Mouse (Mus musculus): ENCODE data around the gene Snrpb2. TPM values are rescaled to one million over a fixed set of nuclear protein-coding genes. Genes with fewer than 3 reads are reported as not detected.

Snrpb2 gene
- polyA plus RNA-seq, 1 experiment from 2014 or later: 129 TPM

DNA sequence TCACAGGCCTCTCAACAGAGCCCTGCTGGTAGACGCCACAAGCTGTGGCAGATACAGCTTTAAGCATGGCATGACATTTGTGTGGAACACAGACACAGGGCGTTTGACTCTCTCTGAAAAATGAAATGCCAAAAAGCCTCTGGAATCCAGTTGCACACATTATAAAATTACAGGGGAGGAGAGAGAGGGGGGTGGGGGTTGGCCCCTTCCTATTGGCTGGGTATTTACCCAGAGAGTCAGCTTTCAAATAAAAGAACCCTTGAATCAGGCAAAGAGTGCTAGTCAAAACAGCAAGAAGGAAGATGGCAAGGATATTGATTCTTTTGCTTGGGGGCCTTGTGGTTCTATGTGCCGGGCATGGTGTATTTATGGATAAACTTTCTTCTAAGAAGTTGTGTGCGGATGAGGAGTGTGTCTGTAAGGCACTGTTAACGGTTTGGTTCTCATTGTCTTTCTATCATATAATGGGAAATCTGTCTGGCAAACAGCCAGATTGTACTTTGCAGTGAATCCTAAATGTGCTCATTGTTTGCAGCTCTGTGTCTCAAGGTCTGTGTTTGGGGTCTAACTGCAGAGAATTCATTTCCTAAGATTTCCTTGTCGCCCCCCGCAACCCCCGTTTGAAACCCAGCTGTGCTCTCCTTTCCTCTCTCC lies 15.5 kb downstream of the Snrpb2 start, which contains the start of gene Otor:
TSS of gene Otor (plus strand) at position 276 of the 654 bp plus-strand sequence.
- Histone ChIP-seq H3K4me2 (ENCODE audit: low read depth, low read length, severe bottlenecking) (no peak within 1 kb of the TSS), H3K4me1 (replicated peaks; ENCODE audit: control insufficient read depth, insufficient read depth, low read length) (no peaks in the 10 kb centered on the region), H3K27ac (ENCODE audit: low read depth, low read length) (no peak within 1 kb of the TSS), H3K9me3 (ENCODE audit: control insufficient read depth, low read length) (no peaks in the 10 kb centered on the region), H3K4me3 (ENCODE audit: low read depth, low read length) (no peak within 1 kb of the TSS), H3K27me3 (ENCODE audit: control insufficient read depth, insufficient read depth, low read length) (no peaks in the 10 kb centered on the region), H3K9ac (ENCODE audit: low read length) (no peak within 1 kb of the TSS), H3K36me3 (ENCODE audit: control insufficient read depth, insufficient read depth, low read length) (no peaks in the 10 kb centered on the region)
- DNase-seq (ENCODE audit: low spot score) (no peak), ATAC-seq (replicated peaks; ENCODE audit: low FRiP score) (no peak)
- WGBS: 77% methylated on average over 8 of the region's 8 CpGs

DNA sequence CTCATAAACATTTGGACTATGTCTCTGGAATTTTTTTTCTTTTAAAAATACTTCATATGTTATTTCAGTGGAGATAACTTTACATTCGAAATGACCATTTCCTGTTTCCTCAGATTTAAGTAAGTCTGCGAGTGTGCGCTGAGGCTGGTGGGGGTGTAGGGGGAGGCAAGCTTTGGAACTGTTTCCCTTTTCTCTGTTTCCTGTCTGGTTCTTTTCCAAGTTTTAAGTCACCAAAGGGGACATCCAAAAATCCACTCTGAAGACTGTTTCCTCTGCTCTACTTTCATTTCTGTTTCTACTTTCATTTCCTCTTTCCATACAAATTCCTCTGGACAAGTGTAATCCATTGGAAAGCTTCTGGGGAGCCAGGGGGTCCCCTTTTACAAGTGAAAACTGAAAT lies 18.9 kb downstream of the Snrpb2 start:
- H3K4me3 ChIP-seq (ENCODE audit: low read depth, low read length): no peak overlapping the region
- ATAC-seq (replicated peaks; ENCODE audit: low FRiP score) (no peak), DNase-seq (ENCODE audit: low spot score) (no peak)
- no peak overlapping the region for H3K27ac ChIP-seq (ENCODE audit: low read depth, low read length)
- no peaks in the 10 kb centered on the region for H3K4me1 ChIP-seq (replicated peaks; ENCODE audit: control insufficient read depth, insufficient read depth, low read length)
- H3K36me3 ChIP-seq (ENCODE audit: control insufficient read depth, insufficient read depth, low read length): no peaks in the 10 kb centered on the region
- no peak overlapping the region for H3K4me2 ChIP-seq (ENCODE audit: low read depth, low read length, severe bottlenecking)
- WGBS: 92% methylated on average over 3 of the region's 3 CpGs
- H3K9ac ChIP-seq (ENCODE audit: low read length): no peak overlapping the region
- H3K27me3 ChIP-seq (ENCODE audit: control insufficient read depth, insufficient read depth, low read length): no peaks in the 10 kb centered on the region
- no peaks in the 10 kb centered on the region for H3K9me3 ChIP-seq (ENCODE audit: control insufficient read depth, low read length)

DNA sequence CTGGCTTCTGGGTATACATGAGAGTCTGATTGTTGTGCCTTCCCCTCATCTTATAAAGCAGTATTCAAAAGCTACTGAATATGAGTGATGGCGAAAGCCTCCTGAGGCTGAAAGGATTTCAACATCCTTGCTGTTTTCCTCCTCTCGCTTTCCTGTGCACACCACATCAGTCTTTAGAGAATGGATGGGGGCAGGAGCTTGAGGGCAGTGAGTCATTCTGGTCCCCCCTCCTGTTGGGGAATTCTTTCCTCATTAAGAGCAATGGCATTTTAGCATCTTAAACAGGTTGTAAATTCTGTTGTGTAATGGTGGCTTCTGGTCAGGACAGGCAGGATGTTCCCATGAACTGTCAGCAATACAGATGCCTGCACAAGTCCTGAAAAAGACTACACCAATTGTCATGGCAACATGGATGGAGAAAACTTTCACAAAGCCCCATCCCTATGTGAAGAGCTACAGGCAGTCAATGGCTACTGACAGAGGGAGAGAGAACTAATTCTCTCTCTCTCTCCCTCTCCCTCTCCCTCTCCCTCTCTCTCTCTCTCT lies 22.1 kb downstream of the Snrpb2 start:
- Histone ChIP-seq H3K9ac (ENCODE audit: low read length) (no peak overlapping the region), H3K27me3 (ENCODE audit: control insufficient read depth, insufficient read depth, low read length) (no peaks in the 10 kb centered on the region), H3K4me1 (replicated peaks; ENCODE audit: control insufficient read depth, insufficient read depth, low read length) (no peaks in the 10 kb centered on the region), H3K27ac (ENCODE audit: low read depth, low read length) (no peak overlapping the region), H3K36me3 (ENCODE audit: control insufficient read depth, insufficient read depth, low read length) (no peaks in the 10 kb centered on the region), H3K4me2 (ENCODE audit: low read depth, low read length, severe bottlenecking) (no peak overlapping the region), H3K4me3 (ENCODE audit: low read depth, low read length) (no peak overlapping the region), H3K9me3 (ENCODE audit: control insufficient read depth, low read length) (no peaks in the 10 kb centered on the region)
- 68% methylated on average over 2 of the region's 2 CpGs for WGBS
- no peak for ATAC-seq (replicated peaks; ENCODE audit: low FRiP score)
- DNase-seq (ENCODE audit: low spot score): no peak

GRCm38 (mm10) chr2:143089866-143090265 lies 27.0 kb downstream of the Snrpb2 start:
- H3K9me3 ChIP-seq (ENCODE audit: control insufficient read depth, low read length): no peaks in the 10 kb centered on the region
- DNase-seq (ENCODE audit: low spot score) (no peak), ATAC-seq (replicated peaks; ENCODE audit: low FRiP score) (no peak)
- H3K36me3 ChIP-seq (ENCODE audit: control insufficient read depth, insufficient read depth, low read length): no peaks in the 10 kb centered on the region
- H3K4me1 ChIP-seq (replicated peaks; ENCODE audit: control insufficient read depth, insufficient read depth, low read length): no peaks in the 10 kb centered on the region
- H3K27ac ChIP-seq (ENCODE audit: low read depth, low read length): no peak overlapping the region
- no peaks in the 10 kb centered on the region for H3K27me3 ChIP-seq (ENCODE audit: control insufficient read depth, insufficient read depth, low read length)
- no peak overlapping the region for H3K4me3 ChIP-seq (ENCODE audit: low read depth, low read length)
- H3K4me2 ChIP-seq (ENCODE audit: low read depth, low read length, severe bottlenecking): no peak overlapping the region
- H3K9ac ChIP-seq (ENCODE audit: low read length): no peak overlapping the region
- 90% methylated on average over 8 of the region's 8 CpGs for WGBS

GRCm38 (mm10) chr2:143093726-143094125 lies 30.9 kb downstream of the Snrpb2 start:
- WGBS: 42% methylated on average over 6 of the region's 6 CpGs
- ATAC-seq (replicated peaks; ENCODE audit: low FRiP score) (peak; percentile 82), DNase-seq (ENCODE audit: low spot score) (peak; percentile 74)
- H3K27me3 ChIP-seq (ENCODE audit: control insufficient read depth, insufficient read depth, low read length): no peaks in the 10 kb centered on the region
- H3K9ac ChIP-seq (ENCODE audit: low read length): no peak overlapping the region
- no peak overlapping the region for H3K4me3 ChIP-seq (ENCODE audit: low read depth, low read length)
- no peak overlapping the region for H3K27ac ChIP-seq (ENCODE audit: low read depth, low read length)
- H3K36me3 ChIP-seq (ENCODE audit: control insufficient read depth, insufficient read depth, low read length): no peaks in the 10 kb centered on the region
- no peaks in the 10 kb centered on the region for H3K9me3 ChIP-seq (ENCODE audit: control insufficient read depth, low read length)
- H3K4me1 ChIP-seq (replicated peaks; ENCODE audit: control insufficient read depth, insufficient read depth, low read length): no peaks in the 10 kb centered on the region
- no peak overlapping the region for H3K4me2 ChIP-seq (ENCODE audit: low read depth, low read length, severe bottlenecking)

- Histone ChIP-seq H3K27ac (ENCODE audit: low read depth, low read length) (no peak overlapping the region), H3K4me2 (ENCODE audit: low read depth, low read length, severe bottlenecking) (no peak overlapping the region), H3K4me1 (replicated peaks; ENCODE audit: control insufficient read depth, insufficient read depth, low read length) (no peaks in the 10 kb centered on the region), H3K27me3 (ENCODE audit: control insufficient read depth, insufficient read depth, low read length) (no peaks in the 10 kb centered on the region), H3K4me3 (ENCODE audit: low read depth, low read length) (no peak overlapping the region), H3K36me3 (ENCODE audit: control insufficient read depth, insufficient read depth, low read length) (no peaks in the 10 kb centered on the region), H3K9me3 (ENCODE audit: control insufficient read depth, low read length) (no peaks in the 10 kb centered on the region), H3K9ac (ENCODE audit: low read length) (no peak overlapping the region)
- no peak for ATAC-seq (replicated peaks; ENCODE audit: low FRiP score)
- WGBS: 74% methylated on average over 6 of the region's 6 CpGs
- no peak for DNase-seq (ENCODE audit: low spot score)
Measured at GRCm38 (mm10) chr2:143094761-143095160, 31.9 kb downstream of the Snrpb2 start.

DNA sequence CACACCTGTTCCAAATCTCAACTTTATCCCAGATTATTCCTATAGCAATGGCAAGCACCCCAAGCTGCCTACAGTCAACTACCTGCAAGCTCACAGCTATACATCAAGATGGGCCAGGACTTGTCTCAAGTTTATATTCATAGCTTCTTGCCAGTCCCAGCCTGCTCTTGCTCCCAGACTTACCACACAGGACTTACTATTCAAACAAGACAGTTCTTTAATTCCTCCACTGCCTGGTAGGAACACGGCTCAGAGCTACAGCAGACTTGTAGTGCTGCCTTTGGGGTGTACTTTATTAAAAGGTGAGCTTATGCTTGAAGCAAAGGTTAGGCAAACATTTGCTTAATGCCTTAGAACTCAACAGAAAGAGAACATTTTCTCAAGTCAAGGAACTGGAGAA lies 34.3 kb downstream of the Snrpb2 start:
- H3K27ac ChIP-seq (ENCODE audit: low read depth, low read length): no peak overlapping the region
- DNase-seq (ENCODE audit: low spot score): no peak
- no peak overlapping the region for H3K9ac ChIP-seq (ENCODE audit: low read length)
- ATAC-seq (replicated peaks; ENCODE audit: low FRiP score): no peak
- H3K27me3 ChIP-seq (ENCODE audit: control insufficient read depth, insufficient read depth, low read length): no peaks in the 10 kb centered on the region
- H3K36me3 ChIP-seq (ENCODE audit: control insufficient read depth, insufficient read depth, low read length): no peaks in the 10 kb centered on the region
- H3K9me3 ChIP-seq (ENCODE audit: control insufficient read depth, low read length): no peaks in the 10 kb centered on the region
- H3K4me3 ChIP-seq (ENCODE audit: low read depth, low read length): no peak overlapping the region
- no peak overlapping the region for H3K4me2 ChIP-seq (ENCODE audit: low read depth, low read length, severe bottlenecking)
- 81% methylated on average over 1 of the region's 1 CpGs for WGBS
- no peaks in the 10 kb centered on the region for H3K4me1 ChIP-seq (replicated peaks; ENCODE audit: control insufficient read depth, insufficient read depth, low read length)

DNA sequence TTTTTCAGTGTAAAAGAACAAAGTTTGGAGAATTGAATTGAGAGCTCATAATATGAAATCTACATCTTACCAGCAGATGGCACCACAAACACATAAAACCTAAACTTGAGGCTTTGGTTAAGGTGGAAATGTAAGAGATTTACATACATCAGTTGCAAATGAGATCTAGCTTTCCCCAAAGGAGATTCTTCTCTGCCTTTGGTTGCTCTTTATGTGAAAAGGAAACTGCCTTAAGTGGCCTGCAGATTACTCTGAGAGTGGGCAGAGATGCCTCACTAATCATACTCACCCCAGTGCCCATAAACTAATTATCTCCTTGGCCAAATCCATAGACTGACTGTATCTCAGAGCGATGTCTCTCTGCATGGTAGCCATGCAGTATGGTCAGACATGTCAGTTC lies 51.0 kb downstream of the Snrpb2 start:
- WGBS: 86% methylated on average over 1 of the region's 1 CpGs
- Histone ChIP-seq H3K4me1 (replicated peaks; ENCODE audit: control insufficient read depth, insufficient read depth, low read length) (no peaks in the 10 kb centered on the region), H3K27ac (ENCODE audit: low read depth, low read length) (no peak overlapping the region), H3K4me2 (ENCODE audit: low read depth, low read length, severe bottlenecking) (no peak overlapping the region), H3K27me3 (ENCODE audit: control insufficient read depth, insufficient read depth, low read length) (no peaks in the 10 kb centered on the region), H3K4me3 (ENCODE audit: low read depth, low read length) (no peak overlapping the region), H3K36me3 (ENCODE audit: control insufficient read depth, insufficient read depth, low read length) (no peaks in the 10 kb centered on the region), H3K9me3 (ENCODE audit: control insufficient read depth, low read length) (no peaks in the 10 kb centered on the region), H3K9ac (ENCODE audit: low read length) (no peak overlapping the region)
- no peak for DNase-seq (ENCODE audit: low spot score)
- peak; percentile 29; the same call in 1 of the 2 replicates for ATAC-seq (replicated peaks; ENCODE audit: low FRiP score)

GRCm38 (mm10) chr2:143114716-143115115 lies 51.9 kb downstream of the Snrpb2 start:
- no peaks in the 10 kb centered on the region for H3K9me3 ChIP-seq (ENCODE audit: control insufficient read depth, low read length)
- H3K4me1 ChIP-seq (replicated peaks; ENCODE audit: control insufficient read depth, insufficient read depth, low read length): no peaks in the 10 kb centered on the region
- ATAC-seq (replicated peaks; ENCODE audit: low FRiP score): no peak
- H3K27me3 ChIP-seq (ENCODE audit: control insufficient read depth, insufficient read depth, low read length): no peaks in the 10 kb centered on the region
- DNase-seq (ENCODE audit: low spot score): no peak
- H3K4me3 ChIP-seq (ENCODE audit: low read depth, low read length): no peak overlapping the region
- H3K4me2 ChIP-seq (ENCODE audit: low read depth, low read length, severe bottlenecking): no peak overlapping the region
- WGBS: 80% methylated on average over 4 of the region's 4 CpGs
- no peaks in the 10 kb centered on the region for H3K36me3 ChIP-seq (ENCODE audit: control insufficient read depth, insufficient read depth, low read length)
- no peak overlapping the region for H3K27ac ChIP-seq (ENCODE audit: low read depth, low read length)
- no peak overlapping the region for H3K9ac ChIP-seq (ENCODE audit: low read length)
